Mouse (Mus musculus) adrenal gland, postnatal 25 days (tissue): ENCODE measurements around the gene Cyp46a1. TPM values are rescaled to one million over a fixed set of nuclear protein-coding genes. Genes with fewer than 3 reads are reported as not detected.

ENCODE experiments used
- DNase-seq: peaks from one replicate; pipeline ENCODE4 v3.0.0; 2021; ENCODE audit warnings: mixed read lengths
- long read RNA-seq: library from polyadenylated mRNA; stranded (forward); transcript quantifications from one replicate; pipeline ENCODE4 v2.0.0, GENCODE M21; 2021
- total RNA-seq: library from RNA; stranded (reverse); gene quantifications from 2 replicates; pipeline ENCODE4 v1.2.3, GENCODE M21; 2021

Gene Cyp46a1
- 2.0 and 3.1 TPM in 2 replicates for total RNA-seq
- long read RNA-seq, partial matches to known transcripts = 0 of 2 reads
- long read RNA-seq, other reads (novel, unspliced or antisense) = 1 of 2 reads

GRCm38 (mm10) chr12:108333895-108334445, at the start of gene Cyp46a1:
Cyp46a1 (plus strand) TSS chr12:108334381.
- DNase-seq = peak; percentile 100

- no peak for DNase-seq
Measured at GRCm38 (mm10) chr12:108284455-108285224, 49.5 kb upstream of the Cyp46a1 start.

- no peak for DNase-seq
Measured at GRCm38 (mm10) chr12:108285225-108286011, 48.8 kb upstream of the Cyp46a1 start.

- no peak for DNase-seq
Measured at GRCm38 (mm10) chr12:108286381-108286780, 47.8 kb upstream of the Cyp46a1 start.

- no peak for DNase-seq
Measured at GRCm38 (mm10) chr12:108287011-108287410, 47.2 kb upstream of the Cyp46a1 start.

- DNase-seq = peak; percentile 44
Measured at GRCm38 (mm10) chr12:108288127-108288880, 45.9 kb upstream of the Cyp46a1 start.

GRCm38 (mm10) chr12:108292419-108292818, 41.8 kb upstream of the Cyp46a1 start:
- no peak for DNase-seq

GRCm38 (mm10) chr12:108292957-108293356, 41.2 kb upstream of the Cyp46a1 start:
- DNase-seq = peak; percentile 74

GRCm38 (mm10) chr12:108294620-108295019, 39.6 kb upstream of the Cyp46a1 start:
- DNase-seq = peak; percentile 56

- no peak for DNase-seq
Measured at GRCm38 (mm10) chr12:108297033-108297432, 37.1 kb upstream of the Cyp46a1 start.

GRCm38 (mm10) chr12:108301006-108301405, 33.2 kb upstream of the Cyp46a1 start:
- no peak for DNase-seq

- no peak for DNase-seq
Measured at GRCm38 (mm10) chr12:108303778-108304365, 30.3 kb upstream of the Cyp46a1 start.

- DNase-seq = no peak
Measured at GRCm38 (mm10) chr12:108305172-108305571, 29.0 kb upstream of the Cyp46a1 start.

GRCm38 (mm10) chr12:108305812-108306794, 28.1 kb upstream of the Cyp46a1 start, which contains the start of gene Hhipl1:
Hhipl1 (plus strand) TSS chr12:108306270.
- peak; percentile 50 for DNase-seq

- peak; percentile 65 for DNase-seq
Measured at GRCm38 (mm10) chr12:108307553-108307952, 26.6 kb upstream of the Cyp46a1 start.

- no peak for DNase-seq
Measured at GRCm38 (mm10) chr12:108308363-108308856, 25.8 kb upstream of the Cyp46a1 start.

GRCm38 (mm10) chr12:108309116-108309794, 24.9 kb upstream of the Cyp46a1 start:
- DNase-seq = peak; percentile 30

GRCm38 (mm10) chr12:108310041-108310440, 24.1 kb upstream of the Cyp46a1 start:
- no peak for DNase-seq

GRCm38 (mm10) chr12:108310456-108311027, 23.6 kb upstream of the Cyp46a1 start:
- DNase-seq = no peak
